Comparison of ENCODE assay signal across 22 mouse cellular contexts in the genomic region with DNA sequence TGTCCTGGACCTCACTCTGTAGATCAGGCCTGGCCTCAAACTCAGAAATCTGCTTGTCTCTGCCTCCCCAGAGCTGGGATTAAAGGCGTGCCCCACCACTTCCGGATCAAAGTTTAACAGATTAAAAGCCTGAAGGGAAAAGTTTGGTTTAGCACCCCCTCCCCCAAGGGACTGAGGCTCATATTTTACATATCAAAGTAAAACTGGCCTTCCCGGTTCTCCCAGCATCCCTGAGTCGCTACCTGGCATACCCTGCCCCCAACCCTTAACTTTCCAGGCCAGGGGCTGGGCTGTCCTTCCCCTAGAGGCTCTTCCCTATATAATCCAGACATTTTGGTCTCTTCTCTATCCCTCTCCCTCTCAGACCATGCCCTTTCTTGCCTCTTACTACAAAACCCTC. TPM values are rescaled to one million over a fixed set of nuclear protein-coding genes. Genes with fewer than 3 reads are reported as not detected.
DNase-seq lines count a peak whose midpoint lies in the region; ATAC-seq lines count a peak whose summit lies in the region.
"Had no signal": no experiment of that assay in that cellular context is flagged by ENCODE, and none has a peak within 500 bp of the region (broad histone marks: within the 10 kb centered on the region; RNA-seq: fewer than 3 reads in every experiment).

No protein-coding gene starts in this region.

- DNase-seq in ES-CJ7 (ENCODE audit: low read depth, low spot score) (peak; percentile 86), R1 (ENCODE audit: low read depth, low spot score) (peak; percentile 85)
- DNase-seq in testis, postnatal 10 days (ENCODE audit: low spot score): no peak
- no peak for DNase-seq in kidney, adult 9 months
- DNase-seq: adrenal gland, postnatal 10 days; adrenal gland, postnatal 25 days; cerebellum, adult 11 months; cerebellum, adult 18-20 months; cerebellum, adult 8-10 months; cerebellum, adult 9-11 months; cerebellum, postnatal 14 days; cerebellum, postnatal 36 days; embryo, embryonic 11 days; forebrain, postnatal 0 days had no signal

- no peak for ATAC-seq in megakaryocyte-erythroid progenitor cell, adult 5-6 weeks (replicated peaks; ENCODE audit: low FRiP score, low TSS enrichment, poor library complexity, severe bottlenecking)
- ATAC-seq: activated CD4-positive, CD25-positive, alpha-beta regulatory T cell, adult 4 months; forebrain, embryonic 13.5 days; forebrain, embryonic 15.5 days; forebrain, postnatal 0 days; Patski had no signal

RNA-seq across cellular contexts. Expression of a gene that starts 8.6 kb away (rescaled TPM):
- total RNA-seq in megakaryocyte-erythroid progenitor cell, adult 5-6 weeks (2014; fragmentation: Nextera tagmentation): 0.96 and 1.4 TPM in 2 replicates
- total RNA-seq in megakaryocyte-erythroid progenitor cell, adult 5-6 weeks (2017): not detected in 2 replicates
- total RNA-seq: adrenal gland, postnatal 10 days; adrenal gland, postnatal 25 days had no signal

RNA-seq across cellular contexts. Expression of a gene that starts 8.8 kb away (rescaled TPM):
- 375 and 380 TPM in 2 replicates for total RNA-seq in megakaryocyte-erythroid progenitor cell, adult 5-6 weeks (2014; fragmentation: Nextera tagmentation)
- total RNA-seq in megakaryocyte-erythroid progenitor cell, adult 5-6 weeks (2017): 229 and 230 TPM in 2 replicates

RNA-seq across cellular contexts. Expression of a gene that starts 48.5 kb away (rescaled TPM):
- not detected in 2 replicates for total RNA-seq in megakaryocyte-erythroid progenitor cell, adult 5-6 weeks (2014; fragmentation: Nextera tagmentation)
- not detected in 2 replicates for total RNA-seq in megakaryocyte-erythroid progenitor cell, adult 5-6 weeks (2017)
- total RNA-seq: adrenal gland, adult 18-20 months; adrenal gland, postnatal 25 days; common myeloid progenitor, adult 5-6 weeks; G1E had no signal

RNA-seq across cellular contexts. Expression of a gene that starts 57.3 kb away (rescaled TPM):
- 1.4 and 11.2 TPM in 2 replicates for total RNA-seq in megakaryocyte-erythroid progenitor cell, adult 5-6 weeks (2014; fragmentation: Nextera tagmentation)
- 0.38 and 1.4 TPM in 2 replicates for total RNA-seq in megakaryocyte-erythroid progenitor cell, adult 5-6 weeks (2017)

Comparison
In these comparisons a context has a peak if more than half of its experiments do, and no peak if none do; other contexts are left out.
1. DNase-seq: peak in ES-CJ7 (single experiment) and R1 (single experiment); none in testis, postnatal 10 days (single experiment) and kidney, adult 9 months (single experiment).